Mouse (Mus musculus) ES-Bruce4 (cell line): ENCODE measurements around the gene Sema3e. TPM values are rescaled to one million over a fixed set of nuclear protein-coding genes. Genes with fewer than 3 reads are reported as not detected.

ENCODE experiments used
- H3K27ac ChIP-seq: 2 replicates; pipeline ENCODE4 v1.5.1; 2012; ENCODE audit warnings: low read length, inconsistent platforms; ENCODE audit not compliant: insufficient read depth
- H3K27me3 ChIP-seq: 2 replicates; pipeline ENCODE4 v1.6.1; 2012; ENCODE audit warnings: mild to moderate bottlenecking, low read length, inconsistent platforms; ENCODE audit not compliant: control insufficient read depth, poor library complexity, insufficient read depth, severe bottlenecking
- H3K36me3 ChIP-seq: 2 replicates; pipeline ENCODE4 v1.6.1; 2012; ENCODE audit warnings: inconsistent platforms, mild to moderate bottlenecking, low read length, moderate library complexity; ENCODE audit not compliant: control insufficient read depth, poor library complexity, insufficient read depth, severe bottlenecking
- H3K4me1 ChIP-seq: one replicate; pipeline ENCODE4 v1.8.1; 2011; ENCODE audit warnings: low read length; ENCODE audit not compliant: control insufficient read depth, insufficient read depth
- H3K4me3 ChIP-seq: 2 replicates; pipeline ENCODE4 v1.5.1; 2011; ENCODE audit warnings: low read depth, mild to moderate bottlenecking, low read length
- H3K9ac ChIP-seq: 2 replicates; pipeline ENCODE4 v1.6.1; 2012; ENCODE audit warnings: low read depth, mild to moderate bottlenecking, inconsistent platforms; ENCODE audit not compliant: poor library complexity, severe bottlenecking
- H3K9me3 ChIP-seq: replicated peaks from 2 replicates; pipeline ENCODE4 v1.6.1; 2012; ENCODE audit warnings: mild to moderate bottlenecking, low read length, inconsistent platforms; ENCODE audit not compliant: control insufficient read depth, poor library complexity, insufficient read depth, severe bottlenecking
- CTCF ChIP-seq: IDR thresholded peaks from one replicate; pipeline ENCODE4 v1.8.1; 2011; ENCODE audit warnings: low read depth, low read length
- EP300 ChIP-seq: IDR thresholded peaks from 2 replicates; pipeline ENCODE4 v1.6.1; 2011; ENCODE audit warnings: low read depth, low read length; ENCODE audit not compliant: insufficient read depth
- POLR2A ChIP-seq: IDR thresholded peaks from one replicate; pipeline ENCODE4 v1.8.1; 2011; ENCODE audit warnings: low read length; ENCODE audit not compliant: insufficient read depth
- polyA plus RNA-seq: library from polyadenylated mRNA; stranded (reverse); fragments of >200 nt; gene quantifications from 2 replicates; pipeline ENCODE4 v1.2.4, GENCODE M21; 2011; ENCODE audit warnings: low read depth; ENCODE audit not compliant: missing spikeins, insufficient read depth, insufficient read length

Gene Sema3e
- 62.6 and 62.9 TPM in 2 replicates for polyA plus RNA-seq

- H3K27ac ChIP-seq, result no peak within 1 kb of the TSS; the same call in 1 of the 2 replicates
- no peaks in the 10 kb centered on the region for H3K4me1 ChIP-seq
- TF ChIP-seq CTCF (no peak), EP300 (peak; percentile 57; the same call in 1 of the 2 replicates)
- H3K36me3 ChIP-seq, result 0 out of 2 replicates have a peak, but pooled peaks cover 2% of the 10 kb centered on the region
- peak within 1 kb of the TSS; percentile 56 for H3K9ac ChIP-seq
- H3K9me3 ChIP-seq, result peaks cover 9% of the 10 kb centered on the region; the same call in 1 of the 2 replicates
- no peaks in the 10 kb centered on the region for H3K27me3 ChIP-seq
- peak within 1 kb of the TSS; percentile 73 for H3K4me3 ChIP-seq
Observed at GRCm38 (mm10) chr5:14025205-14026124, at the start of gene Sema3e. Gene Sema3e (plus strand): TSS chr5:14025276.

GRCm38 (mm10) chr5:13977576-13977975, 47.5 kb upstream of the Sema3e start:
- Histone ChIP-seq H3K4me1 (peaks cover 5% of the 10 kb centered on the region), H3K36me3 (no peaks in the 10 kb centered on the region), H3K4me3 (no peak overlapping the region), H3K9ac (no peak overlapping the region), H3K27ac (no peak overlapping the region), H3K27me3 (no peaks in the 10 kb centered on the region), H3K9me3 (peaks cover 7% of the 10 kb centered on the region; the same call in 1 of the 2 replicates)
- TF ChIP-seq CTCF (no peak), POLR2A (no peak), EP300 (no peak)

GRCm38 (mm10) chr5:13979156-13979555, 45.9 kb upstream of the Sema3e start:
- H3K9ac ChIP-seq, result no peak overlapping the region
- peaks cover 7% of the 10 kb centered on the region for H3K4me1 ChIP-seq
- H3K27me3 ChIP-seq, result no peaks in the 10 kb centered on the region
- H3K36me3 ChIP-seq, result no peaks in the 10 kb centered on the region
- H3K27ac ChIP-seq, result no peak overlapping the region
- no peak overlapping the region for H3K4me3 ChIP-seq
- TF ChIP-seq POLR2A, result no peak
- no peak for TF ChIP-seq EP300
- no peak for TF ChIP-seq CTCF
- H3K9me3 ChIP-seq, result peaks cover 7% of the 10 kb centered on the region; the same call in 1 of the 2 replicates

GRCm38 (mm10) chr5:13982417-13983054, 42.5 kb upstream of the Sema3e start:
- no peak for TF ChIP-seq CTCF
- peak; percentile 100 for TF ChIP-seq EP300
- no peak for TF ChIP-seq POLR2A
- Histone ChIP-seq H3K9ac (no peak overlapping the region), H3K9me3 (0 out of 2 replicates have a peak, but pooled peaks cover 1% of the 10 kb centered on the region), H3K27me3 (no peaks in the 10 kb centered on the region), H3K27ac (peak overlapping the region; percentile 97), H3K4me1 (peaks cover 7% of the 10 kb centered on the region), H3K4me3 (no peak overlapping the region), H3K36me3 (no peaks in the 10 kb centered on the region)

- peak; percentile 91 for TF ChIP-seq EP300
- TF ChIP-seq CTCF, result no peak
- Histone ChIP-seq H3K36me3 (no peaks in the 10 kb centered on the region), H3K27me3 (no peaks in the 10 kb centered on the region), H3K4me1 (peaks cover 7% of the 10 kb centered on the region), H3K27ac (peak overlapping the region; percentile 97), H3K9ac (no peak overlapping the region), H3K4me3 (no peak overlapping the region), H3K9me3 (no peaks in the 10 kb centered on the region)
Observed at GRCm38 (mm10) chr5:13983608-13984007, 41.5 kb upstream of the Sema3e start.

GRCm38 (mm10) chr5:13985669-13986068, 39.4 kb upstream of the Sema3e start:
- H3K36me3 ChIP-seq, result no peaks in the 10 kb centered on the region
- no peak overlapping the region for H3K4me3 ChIP-seq
- TF ChIP-seq POLR2A, result no peak
- no peak for TF ChIP-seq EP300
- no peak for TF ChIP-seq CTCF
- H3K27me3 ChIP-seq, result no peaks in the 10 kb centered on the region
- no peaks in the 10 kb centered on the region for H3K9me3 ChIP-seq
- no peak overlapping the region for H3K27ac ChIP-seq
- no peak overlapping the region for H3K9ac ChIP-seq
- peaks cover 6% of the 10 kb centered on the region for H3K4me1 ChIP-seq
